Mouse (Mus musculus): ENCODE measurements at regions not wholly inside any gene's neighbourhood (a gene's known extent, or its start where the extent isn't known, plus 50 kb on each side); places are given as distances from the start of the nearest gene placed in this dataset.

- no peak for DNase-seq (ENCODE audit: low spot score in 2 of 2)
Observed at GRCm38 (mm10) chr2:173366734-173367133, 90.4 kb upstream of the Pmepa1 start.

GRCm38 (mm10) chr2:173368899-173369298 lies 92.6 kb upstream of the Pmepa1 start:
- no peak for DNase-seq (ENCODE audit: low spot score in 2 of 2)

- no peak for DNase-seq (ENCODE audit: low spot score in 2 of 2)
Observed at GRCm38 (mm10) chr2:173376926-173377325, 100.6 kb upstream of the Pmepa1 start.

DNA sequence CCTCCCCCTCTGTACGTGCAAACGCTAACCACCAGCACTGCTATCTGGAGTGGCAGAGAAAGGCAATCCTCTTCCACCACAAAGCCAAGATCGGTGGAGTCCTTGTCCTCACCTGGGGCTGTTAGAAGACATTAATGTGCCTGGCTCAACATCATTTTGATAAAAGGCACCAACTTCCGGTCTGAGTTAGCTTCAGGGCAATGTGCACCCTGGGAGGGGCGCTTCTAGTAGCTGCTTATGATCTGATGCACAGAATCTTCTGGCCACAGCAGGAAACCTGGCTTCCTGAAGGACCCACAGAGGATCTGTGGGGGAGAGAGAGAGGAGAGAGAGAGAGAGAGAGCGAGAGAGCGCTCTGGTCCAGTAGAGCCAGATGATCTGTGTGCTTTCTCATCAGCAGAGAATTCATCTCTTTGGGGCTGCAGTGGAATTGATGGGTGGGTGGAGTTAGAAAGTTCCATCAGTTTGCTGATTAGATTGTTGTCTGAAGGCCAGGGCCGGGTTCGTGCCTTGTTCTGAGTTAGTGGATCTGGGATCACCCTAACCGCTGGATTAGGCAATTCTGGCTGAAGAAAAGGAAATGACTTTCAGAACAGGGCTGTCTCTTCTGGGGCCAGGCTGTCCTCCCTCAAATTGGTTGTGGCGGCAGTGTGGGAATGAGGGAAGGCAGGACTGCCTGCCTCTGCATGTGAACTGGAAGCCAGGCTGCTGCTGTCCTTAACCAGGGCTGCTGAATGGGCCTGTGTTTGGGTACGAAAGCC lies 101.3 kb upstream of the Pmepa1 start:
- no peak for DNase-seq (ENCODE audit: low spot score in 2 of 2)

GRCm38 (mm10) chr2:173379736-173380135 lies 103.4 kb upstream of the Pmepa1 start:
- DNase-seq (ENCODE audit: low spot score in 2 of 2): no peak

- DNase-seq (ENCODE audit: low spot score in 2 of 2): no peak
Observed at GRCm38 (mm10) chr2:173380341-173380761, 104.0 kb upstream of the Pmepa1 start.

DNA sequence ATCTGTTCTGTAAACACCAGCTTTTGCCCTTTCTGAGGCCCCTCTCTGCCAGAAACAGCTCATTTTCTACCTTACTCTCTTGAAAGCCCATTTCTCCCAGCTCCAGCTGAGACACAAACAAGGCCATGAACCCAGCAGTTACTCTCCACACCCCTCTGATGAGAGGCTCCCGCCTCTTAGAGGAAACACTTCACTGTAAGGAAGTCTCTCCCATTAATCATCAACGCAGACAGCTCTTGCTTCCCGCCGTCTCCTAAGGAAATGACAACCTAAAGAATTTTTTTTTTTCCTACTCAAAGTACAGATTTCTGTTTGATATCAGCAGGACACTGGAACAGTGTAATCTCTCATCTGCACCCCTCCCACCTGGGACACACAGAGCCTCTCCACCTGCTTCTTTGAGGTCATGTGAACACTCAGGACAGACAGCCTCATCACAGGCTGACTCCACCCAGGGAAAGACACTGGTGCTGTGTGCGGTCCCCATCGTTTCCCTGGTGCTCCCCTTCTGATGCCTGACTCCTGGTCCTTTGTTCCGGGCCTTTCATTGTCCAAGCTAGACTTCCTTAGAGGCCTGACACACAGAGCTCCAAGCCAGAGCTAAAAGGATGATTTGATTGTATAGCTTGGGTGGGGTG lies 106.0 kb upstream of the Pmepa1 start:
- no peak for DNase-seq (ENCODE audit: low spot score in 2 of 2)

- no peak for DNase-seq (ENCODE audit: low spot score in 2 of 2)
Observed at GRCm38 (mm10) chr2:173384935-173385586, 108.7 kb upstream of the Pmepa1 start.

DNA sequence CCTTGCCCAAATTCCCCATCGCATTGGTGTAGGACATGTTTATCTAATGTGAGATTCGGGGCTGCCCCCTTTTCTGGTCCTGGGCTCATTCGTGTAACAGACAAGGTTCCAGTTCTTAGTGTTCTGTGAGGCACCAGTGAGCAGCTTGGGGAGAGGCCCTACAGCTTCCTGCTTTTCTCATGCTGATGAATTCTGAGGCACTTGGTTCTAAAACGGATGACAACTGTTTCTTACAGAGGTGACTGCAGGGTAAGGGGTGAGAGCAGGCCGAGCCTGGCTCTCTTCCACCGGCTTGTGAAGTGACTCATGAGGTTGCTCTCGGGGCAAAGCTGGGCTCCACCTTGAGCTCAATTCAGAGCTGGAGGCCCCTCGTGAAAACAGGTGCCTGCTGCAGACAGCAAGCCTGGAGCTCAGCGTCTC lies 109.4 kb upstream of the Pmepa1 start:
- DNase-seq (ENCODE audit: low spot score in 2 of 2): peak; percentile 14 to 26

DNA sequence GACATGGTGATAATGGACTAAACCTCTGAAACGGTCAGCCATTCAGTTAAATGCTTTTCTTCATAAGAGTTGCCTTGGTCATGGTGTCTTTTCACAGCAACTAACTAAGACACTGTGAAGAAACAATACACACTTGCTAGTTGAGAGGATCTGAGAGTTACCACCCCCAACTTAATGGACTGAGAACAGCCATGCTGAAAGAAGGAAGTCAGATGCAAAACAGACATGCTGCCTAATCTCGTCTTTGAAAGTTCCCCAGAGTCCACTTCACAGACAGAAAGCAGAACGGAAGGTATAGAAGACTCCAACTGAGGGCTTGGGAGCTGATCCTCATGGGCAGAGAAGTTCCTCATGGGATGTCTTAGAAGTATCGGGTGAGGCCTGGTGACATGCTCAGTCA lies 111.8 kb upstream of the Pmepa1 start:
- no peak for DNase-seq (ENCODE audit: low spot score in 2 of 2)

- DNase-seq (ENCODE audit: low spot score in 2 of 2): no peak
Observed at GRCm38 (mm10) chr2:173392557-173393323, 116.4 kb upstream of the Pmepa1 start.

- no peak for DNase-seq (ENCODE audit: low spot score in 2 of 2)
Observed at GRCm38 (mm10) chr2:173393324-173393592, 116.9 kb upstream of the Pmepa1 start.

DNA sequence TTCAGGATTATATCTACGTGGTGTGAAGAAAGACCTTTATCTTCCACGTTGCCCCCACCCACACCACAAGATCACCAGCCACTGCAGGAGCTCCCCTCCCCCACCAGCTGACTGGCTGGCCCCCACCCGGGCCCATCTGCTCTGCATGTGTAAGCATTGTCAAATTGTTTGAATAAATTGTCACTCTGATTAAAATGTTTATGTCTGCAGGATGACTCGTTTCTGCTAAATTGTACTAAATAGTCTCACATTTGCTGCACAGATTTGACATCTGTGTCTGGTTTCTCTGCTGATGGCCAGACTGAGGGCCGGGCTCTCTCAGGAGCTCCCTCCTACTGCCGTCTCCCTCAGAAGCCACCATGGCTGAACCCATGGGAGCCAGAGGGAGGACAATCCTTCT lies 119.2 kb upstream of the Pmepa1 start:
- DNase-seq (ENCODE audit: low spot score in 2 of 2): no peak

DNA sequence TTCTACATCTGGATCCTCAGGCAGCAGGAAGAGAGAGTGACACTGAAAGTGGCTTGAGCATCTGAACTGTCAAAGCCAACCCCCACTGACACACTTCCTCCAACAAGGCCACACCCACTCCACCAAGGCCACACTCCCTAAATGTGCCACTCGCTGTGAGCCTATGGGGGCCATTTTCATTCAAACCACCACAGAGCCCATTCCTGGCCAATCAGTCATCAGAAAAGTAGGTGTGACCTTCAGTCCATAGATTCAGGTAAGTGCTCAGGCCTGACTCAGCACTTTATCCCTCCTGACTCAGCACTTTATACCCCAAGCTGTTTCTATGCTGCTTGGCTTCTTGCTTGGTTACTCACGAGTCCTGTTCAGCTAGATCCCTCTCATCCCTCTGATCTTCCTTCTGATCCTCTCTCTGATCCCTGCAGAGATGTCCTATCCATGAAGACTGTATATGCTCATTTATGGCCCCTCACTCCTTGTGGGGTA lies 121.6 kb upstream of the Pmepa1 start:
- no peak for DNase-seq (ENCODE audit: low spot score in 2 of 2)

DNA sequence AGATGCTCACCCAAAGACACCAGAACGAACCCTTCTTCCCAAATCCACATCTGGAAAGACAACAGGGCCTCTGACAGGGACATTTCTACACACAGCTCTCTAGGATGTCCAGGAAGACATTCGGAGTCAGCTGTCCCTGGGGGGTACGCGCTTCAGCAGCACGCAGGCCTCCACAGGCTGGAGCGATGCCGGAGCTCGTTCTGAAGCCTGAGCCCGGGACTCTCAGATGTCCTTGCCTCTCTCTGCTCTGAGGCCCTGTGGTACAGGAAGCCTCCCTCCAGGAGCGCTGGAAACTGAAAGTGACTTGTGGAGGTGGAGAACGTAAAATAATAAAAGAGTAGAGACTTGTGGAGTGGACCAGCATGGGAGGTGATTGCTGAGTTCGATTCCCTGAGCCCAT lies 116.8 kb upstream of the 1700021F07Rik start:
- DNase-seq (ENCODE audit: low spot score in 2 of 2): no peak

DNA sequence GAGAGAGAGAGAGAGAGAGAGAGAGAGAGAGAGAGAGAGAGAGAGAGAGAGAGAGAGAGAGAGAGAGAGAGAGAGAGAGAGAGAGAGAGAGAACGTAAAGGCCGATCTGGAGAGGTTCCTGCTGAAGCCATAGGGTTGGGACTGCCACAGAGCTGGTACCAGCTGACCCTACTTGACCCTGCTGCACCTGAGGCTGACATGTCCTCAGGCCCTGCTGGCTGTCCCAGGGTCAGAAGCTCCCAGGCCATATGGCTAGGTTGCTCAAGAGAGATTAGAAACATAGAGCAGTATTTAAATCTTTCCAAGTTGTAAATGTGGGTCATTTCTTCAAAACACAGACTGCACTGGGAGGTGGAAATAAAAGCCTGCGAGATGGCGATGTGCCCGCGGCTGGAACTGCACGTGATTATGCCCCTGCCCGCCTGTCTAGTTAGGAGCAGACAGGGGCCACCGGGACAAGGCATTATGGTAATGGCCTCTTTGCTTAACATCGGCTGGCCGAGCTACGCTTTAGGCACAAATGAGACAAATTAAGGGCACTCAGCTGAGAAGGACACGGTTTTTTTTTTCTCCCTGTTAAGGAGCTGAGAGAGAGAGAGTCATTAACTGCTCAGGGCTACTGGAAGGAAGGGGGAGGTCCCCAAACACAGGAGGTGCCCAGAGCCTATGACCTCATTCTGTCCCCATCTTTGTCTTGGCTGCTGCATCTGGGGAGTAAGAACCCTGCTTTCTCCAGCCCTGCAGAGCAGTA lies 115.9 kb upstream of the 1700021F07Rik start:
- no peak for DNase-seq (ENCODE audit: low spot score in 2 of 2)

GRCm38 (mm10) chr2:173407133-173407532 lies 115.3 kb upstream of the 1700021F07Rik start:
- DNase-seq (ENCODE audit: low spot score in 2 of 2): no peak

DNA sequence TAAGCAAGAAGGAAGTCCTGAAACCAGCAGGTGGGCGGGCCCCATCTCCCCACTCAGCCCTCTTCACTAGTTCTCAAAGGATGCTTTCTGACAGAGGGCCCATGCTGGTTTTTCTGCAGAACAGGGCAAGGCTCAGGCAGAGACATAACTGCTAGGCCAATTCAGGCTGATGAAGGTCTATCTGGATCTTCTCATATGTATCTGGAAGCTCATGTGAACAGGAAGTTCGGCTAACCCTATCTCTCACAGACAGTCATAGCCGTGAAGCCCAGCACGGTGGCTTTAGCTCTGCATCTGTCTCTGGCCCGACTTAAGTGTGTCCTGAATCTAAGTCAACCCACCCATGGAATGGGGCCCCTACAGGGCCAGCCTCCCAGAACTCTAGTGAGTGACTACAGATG lies 113.7 kb upstream of the 1700021F07Rik start:
- no peak for DNase-seq (ENCODE audit: low spot score in 2 of 2)

DNA sequence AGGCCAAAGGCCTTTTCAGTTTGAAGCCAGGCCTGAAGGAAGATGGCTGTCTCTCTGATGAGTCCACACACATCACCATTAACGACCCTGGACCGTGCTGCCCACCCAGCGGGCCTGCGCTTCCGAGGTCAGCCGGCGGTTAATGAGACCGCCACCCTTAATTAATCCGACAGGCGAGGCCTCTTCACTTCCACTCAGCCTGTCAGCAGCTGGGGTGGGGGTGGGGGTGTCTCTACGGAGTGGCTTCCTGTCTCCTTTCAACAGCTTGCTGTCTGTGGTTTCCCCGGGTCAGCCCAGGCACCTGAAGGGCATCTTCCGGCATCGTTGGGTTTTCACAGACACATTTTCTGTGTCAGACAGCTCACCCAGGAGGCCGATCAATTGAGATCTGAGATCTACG lies 113.0 kb upstream of the 1700021F07Rik start:
- DNase-seq (ENCODE audit: low spot score in 2 of 2): no peak

- DNase-seq (ENCODE audit: low spot score in 2 of 2): peak in 1 of 2 experiments; percentile 30
Observed at GRCm38 (mm10) chr2:173413906-173414656, 108.3 kb upstream of the 1700021F07Rik start.
